Mouse (Mus musculus): Measurements from ENCODE around the gene Gm29427.

- TF ChIP-seq CTCF (IDR thresholded peaks at IDR 0.05; ENCODE audit: control insufficient read depth, insufficient read depth, low read length) = no peak
- TF ChIP-seq POLR2A (IDR thresholded peaks at IDR 0.05; ENCODE audit: borderline replicate concordance, control insufficient read depth, low read depth, low read length) = no peak
These were observed 21.8 kb upstream of the Gm29427 start for GRCm38 (mm10) chr1:130737411-130737881.

Data from bone marrow, adult 2 months (tissue).